8 mouse cellular contexts compared by ENCODE assay signal in genomic region chr4:59783685-59784279, GRCm38 (mm10). TPM values are rescaled to one million over a fixed set of nuclear protein-coding genes. Genes with fewer than 3 reads are reported as not detected.
DNase-seq lines count a peak whose midpoint lies in the region; ATAC-seq lines count a peak whose summit lies in the region.

No protein-coding gene starts in this region.

- H3K27me3 ChIP-seq in hindbrain, embryonic 12.5 days = no peaks in the 10 kb centered on the region

- H3K27ac ChIP-seq in hindbrain, embryonic 12.5 days = peak overlapping the region; percentile 72

- DNase-seq in Muller cell, postnatal 12 days (ENCODE audit: inconsistent ontology term) = peak; percentile 97
- DNase-seq in cerebellum, adult 9-11 months = peak; percentile 97
- peak; percentile 96 to 98 for DNase-seq in frontal cortex, adult 2 months (ENCODE audit: extremely low spot score in 1 of 2, low spot score in 1 of 2)
- peak; percentile 93 to 99 for DNase-seq in layer of hippocampus, postnatal 14 days (ENCODE audit: low spot score in 2 of 2)
- peak; percentile 95 for DNase-seq in lung, postnatal 14 days
- peak; percentile 94 for DNase-seq in retina, adult 2 months (ENCODE audit: low read depth, low spot score)
- peak; percentile 92 to 96 for DNase-seq in thymus, postnatal 36 days

- H3K4me2 ChIP-seq in hindbrain, embryonic 12.5 days (replicated peaks) = peak overlapping the region; percentile 91

- no peaks in the 10 kb centered on the region for H3K9me3 ChIP-seq in hindbrain, embryonic 12.5 days (replicated peaks)

- peak; percentile 95 for ATAC-seq in hindbrain, embryonic 12.5 days (ENCODE audit: low FRiP score)

- peaks cover 8% of the 10 kb centered on the region for H3K4me1 ChIP-seq in hindbrain, embryonic 12.5 days

- no peaks in the 10 kb centered on the region for H3K36me3 ChIP-seq in hindbrain, embryonic 12.5 days

- peak overlapping the region; percentile 81 for H3K9ac ChIP-seq in hindbrain, embryonic 12.5 days

- WGBS in hindbrain, embryonic 12.5 days = 1% methylated on average over 36 of the region's 36 CpGs

- peak overlapping the region; percentile 92 for H3K4me3 ChIP-seq in hindbrain, embryonic 12.5 days

RNA-seq across cellular contexts. Expression of gene Inip, which starts 17.6 kb away (rescaled TPM):
- polyA plus RNA-seq in frontal cortex, adult 2 months (2012; rRNA removed) = 20.8 and 22.1 TPM in 2 replicates
- polyA plus RNA-seq in hindbrain, embryonic 12.5 days (2016; fragmentation: Nextera tagmentation; extraction: Ambion mirVana) = 78.4 and 80.1 TPM in 2 replicates
- 10 to 100 TPM; 20.2 to 22.7 TPM for total RNA-seq in layer of hippocampus, postnatal 14 days (2021)

RNA-seq across cellular contexts. Expression of gene Snx30, which starts 21.9 kb away (rescaled TPM):
- polyA plus RNA-seq in frontal cortex, adult 2 months (2012; rRNA removed) = 11.9 and 13.0 TPM in 2 replicates
- polyA plus RNA-seq in hindbrain, embryonic 12.5 days (2016; fragmentation: Nextera tagmentation; extraction: Ambion mirVana) = 14.7 and 17.3 TPM in 2 replicates
- 10 to 100 TPM; 46.4 to 46.9 TPM for total RNA-seq in layer of hippocampus, postnatal 14 days (2021)

Comparison
In these comparisons a context has a peak if more than half of its experiments do, and no peak if none do; other contexts are left out.
1. Peak in every context shown above with its lines: DNase-seq, ATAC-seq, H3K4me3 ChIP-seq and H3K27ac ChIP-seq.